Mouse (Mus musculus) neural tube, embryonic 11.5 days (tissue): ENCODE results near the gene Olfr1373. TPM values are rescaled to one million over a fixed set of nuclear protein-coding genes. Genes with fewer than 3 reads are reported as not detected.
"Not testable (repeated sequence)": the region's sequence is repeated elsewhere in the genome, so short reads cannot be mapped to it uniquely, and the experiment has no call there.

ENCODE experiments used
- ATAC-seq: fragments of 200-750 bp; cut with Nextera tagmentation; 2 replicates; pipeline ENCODE4 v1.8.0; 2017; ENCODE audit warnings: moderate number of reproducible peaks, mild to moderate bottlenecking, moderate TSS enrichment, moderate library complexity; ENCODE audit not compliant: insufficient read depth, low FRiP score, low TSS enrichment
- DNase-seq: peaks from one replicate; pipeline ENCODE4 v3.0.0-alpha.2; 2015; ENCODE audit warnings: low spot score
- H3K27ac ChIP-seq: fragments of 300-500 bp; sonication (generic); 2 replicates; pipeline ENCODE4 v1.5.1; 2014; ENCODE audit warnings: low read depth, mild to moderate bottlenecking, low read length
- H3K27me3 ChIP-seq: fragments of 300-500 bp; sonication (generic); 2 replicates; pipeline ENCODE4 v1.6.1; 2014; ENCODE audit warnings: mild to moderate bottlenecking, low read length, mixed read lengths; ENCODE audit not compliant: control insufficient read depth, insufficient read depth
- H3K36me3 ChIP-seq: fragments of 300-500 bp; sonication (generic); 2 replicates; pipeline ENCODE4 v1.6.1; 2014; ENCODE audit warnings: mild to moderate bottlenecking, low read length, moderate library complexity, mixed read lengths; ENCODE audit not compliant: control insufficient read depth, insufficient read depth
- H3K4me1 ChIP-seq: fragments of 300-500 bp; sonication (generic); 2 replicates; pipeline ENCODE4 v1.6.1; 2014; ENCODE audit warnings: low read length, mixed read lengths; ENCODE audit not compliant: control insufficient read depth, insufficient read depth
- H3K4me2 ChIP-seq: fragments of 300-500 bp; sonication (generic); 2 replicates; pipeline ENCODE4 v1.6.1; 2014; ENCODE audit warnings: low read depth, mild to moderate bottlenecking, moderate library complexity
- H3K4me3 ChIP-seq: fragments of 300-500 bp; sonication (generic); 2 replicates; pipeline ENCODE4 v1.5.1; 2014; ENCODE audit warnings: low read depth, low read length
- H3K9ac ChIP-seq: fragments of 300-500 bp; sonication (generic); 2 replicates; pipeline ENCODE4 v1.6.1; 2014; ENCODE audit warnings: mild to moderate bottlenecking, low read length
- H3K9me3 ChIP-seq: fragments of 300-500 bp; sonication (generic); 2 replicates; pipeline ENCODE4 v1.6.1; 2016; ENCODE audit warnings: low read length; ENCODE audit not compliant: control insufficient read depth
- WGBS: fragments of 180-500 bp; shearing (Covaris S2); extraction: QIAGEN DNeasy Blood & Tissue Kit; methylation state at CpG from one replicate; pipeline ENCODE4 v1.1.7; 2014; 5-methylcytosine and 5-hydroxymethylcytosine counted together
- polyA plus RNA-seq: library from polyadenylated mRNA; unstranded; fragments of >200 nt; fragmentation: Nextera tagmentation; extraction: Ambion mirVana; gene quantifications from 2 replicates; pipeline ENCODE4 v1.2.1, GENCODE M21; 2014

Gene Olfr1373
- polyA plus RNA-seq, 1 experiment from 2014 or later = not detected

GRCm38 (mm10) chr11:52129621-52130450, 15.5 kb downstream of the Olfr1373 start:
- Histone ChIP-seq H3K36me3 (no peaks in the 10 kb centered on the region), H3K4me1 (no peaks in the 10 kb centered on the region), H3K9ac (no peak overlapping the region), H3K4me2 (no peak overlapping the region), H3K27me3 (no peaks in the 10 kb centered on the region), H3K4me3 (no peak overlapping the region), H3K9me3 (no peaks in the 10 kb centered on the region), H3K27ac (no peak overlapping the region)
- DNase-seq = no peak
- 82% methylated on average over 10 of the region's 10 CpGs for WGBS
- no peak for ATAC-seq

- H3K9me3 ChIP-seq = no peaks in the 10 kb centered on the region
- H3K4me2 ChIP-seq = no peak overlapping the region
- H3K27me3 ChIP-seq = no peaks in the 10 kb centered on the region
- no peak overlapping the region for H3K9ac ChIP-seq
- no peak overlapping the region for H3K27ac ChIP-seq
- 34% methylated on average over 3 of the region's 3 CpGs for WGBS
- no peak for ATAC-seq
- no peak for DNase-seq
- no peaks in the 10 kb centered on the region for H3K4me1 ChIP-seq
- H3K36me3 ChIP-seq = peaks cover 4% of the 10 kb centered on the region
- H3K4me3 ChIP-seq = no peak overlapping the region
Measured at GRCm38 (mm10) chr11:52129171-52129570, 16.2 kb downstream of the Olfr1373 start.

- Histone ChIP-seq H3K4me3 (no peak overlapping the region), H3K27me3 (no peaks in the 10 kb centered on the region), H3K27ac (no peak overlapping the region), H3K4me2 (no peak overlapping the region), H3K4me1 (no peaks in the 10 kb centered on the region), H3K9me3 (no peaks in the 10 kb centered on the region), H3K36me3 (peaks cover 8% of the 10 kb centered on the region), H3K9ac (no peak overlapping the region)
- 70% methylated on average over 5 of the region's 5 CpGs for WGBS
- ATAC-seq (no peak), DNase-seq (no peak)
Measured at GRCm38 (mm10) chr11:52128316-52129061, 16.8 kb downstream of the Olfr1373 start.

GRCm38 (mm10) chr11:52127760-52128159, 17.6 kb downstream of the Olfr1373 start:
- H3K9ac ChIP-seq = no peak overlapping the region
- H3K4me3 ChIP-seq = no peak overlapping the region
- WGBS = 82% methylated on average over 5 of the region's 5 CpGs

GRCm38 (mm10) chr11:52127169-52127568, 18.2 kb downstream of the Olfr1373 start:
- ATAC-seq (no peak), DNase-seq (no peak)
- no peaks in the 10 kb centered on the region for H3K4me1 ChIP-seq
- H3K4me3 ChIP-seq = no peak overlapping the region
- no peaks in the 10 kb centered on the region for H3K27me3 ChIP-seq
- peaks cover 13% of the 10 kb centered on the region for H3K36me3 ChIP-seq
- no peaks in the 10 kb centered on the region for H3K9me3 ChIP-seq
- WGBS = 65% methylated on average over 3 of the region's 3 CpGs
- H3K27ac ChIP-seq = no peak overlapping the region
- no peak overlapping the region for H3K4me2 ChIP-seq
- H3K9ac ChIP-seq = no peak overlapping the region

More at GRCm38 (mm10) chr11:52127760-52128159, 17.6 kb downstream of the Olfr1373 start:
- no peaks in the 10 kb centered on the region for H3K9me3 ChIP-seq
- no peak overlapping the region for H3K27ac ChIP-seq
- no peaks in the 10 kb centered on the region for H3K27me3 ChIP-seq
- H3K4me2 ChIP-seq = no peak overlapping the region
- peaks cover 11% of the 10 kb centered on the region for H3K36me3 ChIP-seq
- H3K4me1 ChIP-seq = no peaks in the 10 kb centered on the region
- no peak for DNase-seq
- ATAC-seq = no peak

- Histone ChIP-seq H3K9me3 (no peaks in the 10 kb centered on the region), H3K27me3 (no peaks in the 10 kb centered on the region), H3K9ac (no peak overlapping the region), H3K4me1 (no peaks in the 10 kb centered on the region), H3K36me3 (peaks cover 31% of the 10 kb centered on the region), H3K4me3 (no peak overlapping the region), H3K4me2 (no peak overlapping the region), H3K27ac (no peak overlapping the region)
- DNase-seq = no peak
- no peak for ATAC-seq
- 97% methylated on average over 4 of the region's 4 CpGs for WGBS
Measured at GRCm38 (mm10) chr11:52124468-52124867, 20.9 kb downstream of the Olfr1373 start.

- Histone ChIP-seq H3K4me2 (no peak overlapping the region), H3K4me3 (no peak overlapping the region), H3K27ac (no peak overlapping the region), H3K36me3 (peaks cover 42% of the 10 kb centered on the region), H3K9ac (no peak overlapping the region), H3K4me1 (no peaks in the 10 kb centered on the region), H3K27me3 (no peaks in the 10 kb centered on the region), H3K9me3 (no peaks in the 10 kb centered on the region)
- DNase-seq (no peak), ATAC-seq (no peak)
- 93% methylated on average over 6 of the region's 6 CpGs for WGBS
Measured at GRCm38 (mm10) chr11:52122045-52122444, 23.3 kb downstream of the Olfr1373 start.

- not testable (repeated sequence) for ATAC-seq, H3K4me1 ChIP-seq
- H3K36me3 ChIP-seq = peaks cover 45% of the 10 kb centered on the region
Measured at GRCm38 (mm10) chr11:52120415-52120814, 24.9 kb downstream of the Olfr1373 start.

More at GRCm38 (mm10) chr11:52120415-52120814, 24.9 kb downstream of the Olfr1373 start:
- not testable (repeated sequence) for H3K4me2 ChIP-seq, H3K9me3 ChIP-seq, DNase-seq, H3K27me3 ChIP-seq, H3K9ac ChIP-seq, H3K27ac ChIP-seq, H3K4me3 ChIP-seq
